Mouse (Mus musculus) spleen, adult 2 months (tissue): ENCODE measurements around the gene Slc5a1. TPM values are rescaled to one million over a fixed set of nuclear protein-coding genes. Genes with fewer than 3 reads are reported as not detected.

Source experiments
- DNase-seq, 2 experiments: peaks; one replicate each; pipeline versions ENCODE4 v3.0.0 to v3.0.0-alpha.2; 2012 to 2021; ENCODE audit warnings: low spot score in 2 of 2, low read depth in 1 of 2
- H3K27ac ChIP-seq: fragments of 200-500 bp; 2 replicates; pipeline ENCODE4 v1.5.1; 2012; ENCODE audit warnings: low read length, inconsistent platforms; ENCODE audit not compliant: insufficient read depth
- H3K27me3 ChIP-seq: fragments of 200-500 bp; 2 replicates; pipeline ENCODE4 v1.6.1; 2012; ENCODE audit warnings: mild to moderate bottlenecking, moderate library complexity, low read length, inconsistent platforms; ENCODE audit not compliant: control insufficient read depth, insufficient read depth
- H3K36me3 ChIP-seq: fragments of 200-500 bp; 2 replicates; pipeline ENCODE4 v1.6.1; 2012; ENCODE audit warnings: mild to moderate bottlenecking, low read length, inconsistent platforms; ENCODE audit not compliant: control insufficient read depth, insufficient read depth
- H3K4me1 ChIP-seq: fragments of 200-500 bp; 2 replicates; pipeline ENCODE4 v1.6.1; 2011; ENCODE audit warnings: inconsistent platforms; ENCODE audit not compliant: control insufficient read depth, insufficient read depth, insufficient read length
- H3K4me3 ChIP-seq: fragments of 200-500 bp; 2 replicates; pipeline ENCODE4 v1.5.1; 2011; ENCODE audit warnings: mild to moderate bottlenecking, inconsistent platforms; ENCODE audit not compliant: insufficient read depth, insufficient read length; ENCODE audit errors: extremely low read depth
- CTCF ChIP-seq: fragments of 200-500 bp; IDR thresholded peaks from 2 replicates; pipeline ENCODE4 v1.5.1; 2011; ENCODE audit warnings: mild to moderate bottlenecking, inconsistent platforms; ENCODE audit not compliant: insufficient read depth, insufficient read length, insufficient replicate concordance; ENCODE audit errors: extremely low read depth
- POLR2A ChIP-seq: fragments of 200-500 bp; IDR thresholded peaks from 2 replicates; pipeline ENCODE4 v1.6.1; 2011; ENCODE audit warnings: low read depth, low read length, inconsistent platforms
- WGBS: fragments of 180-500 bp; shearing (Covaris S2); methylation state at CpG from one replicate; pipeline ENCODE4 v1.1.7; 2018; 5-methylcytosine and 5-hydroxymethylcytosine counted together
- polyA plus RNA-seq: library from polyadenylated mRNA; depleted of rRNA; stranded (reverse); fragments of >200 nt; gene quantifications from 2 replicates; pipeline ENCODE4 v1.2.3, GENCODE M21; 2012; rRNA removed

Slc5a1 gene
- polyA plus RNA-seq, 1 experiment = 0.05 TPM

DNA sequence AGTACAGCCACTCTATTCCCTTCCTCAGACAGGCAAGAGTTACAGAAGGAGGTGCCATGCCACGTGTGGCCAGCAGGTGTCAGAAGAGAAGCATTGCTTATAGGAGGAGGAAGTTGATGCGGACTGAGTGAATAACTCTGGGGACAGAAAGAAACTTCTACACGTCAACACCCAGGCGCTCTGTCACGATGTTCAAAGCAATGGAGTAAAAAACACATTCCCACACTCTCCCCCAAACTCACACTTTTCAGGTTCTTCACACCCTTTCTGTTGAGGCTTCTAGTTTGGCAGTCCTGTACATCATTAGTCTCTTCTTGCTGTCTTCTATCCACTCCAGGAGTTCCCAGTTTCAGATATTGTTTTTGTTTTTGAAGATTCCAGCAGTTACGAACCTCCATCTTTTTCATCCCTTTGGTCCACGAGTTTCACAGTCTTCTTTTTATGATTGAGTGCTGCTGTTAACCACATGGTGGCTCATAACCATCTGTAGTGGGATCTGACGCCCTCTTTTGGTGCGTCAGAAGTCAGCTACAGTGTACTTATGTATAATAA lies 99.7 kb downstream of the Slc5a1 start:
- 8% methylated on average over 9 of the region's 9 CpGs for WGBS
- no peaks in the 10 kb centered on the region for H3K27me3 ChIP-seq
- no peaks in the 10 kb centered on the region for H3K36me3 ChIP-seq
- no peak for TF ChIP-seq POLR2A
- TF ChIP-seq CTCF = peak; percentile 88; the same call in 1 of the 2 replicates
- H3K27ac ChIP-seq = no peak overlapping the region
- peak; percentile 57 to 76 for DNase-seq
- H3K4me3 ChIP-seq = peak overlapping the region; percentile 22; the same call in 1 of the 2 replicates
- H3K4me1 ChIP-seq = no peaks in the 10 kb centered on the region

DNA sequence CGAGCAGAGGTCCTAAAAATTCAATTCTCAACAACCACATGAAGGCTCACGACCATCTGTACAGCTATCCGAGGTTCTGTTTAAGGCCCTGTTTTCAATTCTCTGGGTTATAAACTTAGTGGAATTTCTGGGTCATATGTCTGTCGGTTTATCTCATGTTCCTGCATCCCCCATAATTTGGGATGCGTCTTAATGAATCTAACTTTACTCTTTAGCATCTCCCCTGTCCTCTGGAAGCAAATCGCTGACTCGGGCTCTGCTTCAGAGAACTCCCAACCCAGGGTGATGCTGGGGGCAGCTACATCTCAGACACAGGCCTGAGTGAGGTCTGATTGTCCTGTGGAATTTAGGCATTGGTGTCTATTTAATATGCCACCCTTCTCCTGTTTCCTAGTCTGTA lies 100.3 kb downstream of the Slc5a1 start:
- DNase-seq = no peak
- TF ChIP-seq CTCF = no peak
- no peak for TF ChIP-seq POLR2A
- H3K36me3 ChIP-seq = no peaks in the 10 kb centered on the region
- H3K4me3 ChIP-seq = no peak overlapping the region
- H3K27me3 ChIP-seq = no peaks in the 10 kb centered on the region
- WGBS = 78% methylated on average over 7 of the region's 7 CpGs
- no peaks in the 10 kb centered on the region for H3K4me1 ChIP-seq
- no peak overlapping the region for H3K27ac ChIP-seq

DNA sequence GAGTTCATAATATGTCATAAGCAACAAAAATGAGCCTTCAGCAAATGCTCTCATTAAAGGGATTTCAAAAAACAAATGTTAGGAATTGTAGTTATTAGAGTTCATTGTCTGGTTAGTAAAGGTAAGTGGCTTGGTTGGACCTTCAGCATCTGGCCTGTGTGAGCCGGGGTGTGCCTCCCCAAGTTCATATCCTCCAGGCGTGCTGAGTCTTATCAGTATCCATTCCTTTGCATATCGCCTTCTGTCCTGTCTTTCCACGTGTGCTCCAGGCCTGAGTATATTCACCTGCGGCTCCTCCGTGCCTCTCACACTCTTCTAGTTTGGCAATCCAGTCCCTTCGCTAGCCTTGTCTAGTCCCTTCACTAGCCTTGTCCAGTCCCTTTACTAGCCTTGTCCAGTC lies 102.3 kb downstream of the Slc5a1 start:
- no peak overlapping the region for H3K4me3 ChIP-seq
- no peaks in the 10 kb centered on the region for H3K4me1 ChIP-seq
- TF ChIP-seq CTCF (no peak), POLR2A (no peak)
- no peak for DNase-seq
- H3K27me3 ChIP-seq = no peaks in the 10 kb centered on the region
- no peaks in the 10 kb centered on the region for H3K36me3 ChIP-seq
- WGBS = 83% methylated on average over 7 of the region's 7 CpGs
- no peak overlapping the region for H3K27ac ChIP-seq

DNA sequence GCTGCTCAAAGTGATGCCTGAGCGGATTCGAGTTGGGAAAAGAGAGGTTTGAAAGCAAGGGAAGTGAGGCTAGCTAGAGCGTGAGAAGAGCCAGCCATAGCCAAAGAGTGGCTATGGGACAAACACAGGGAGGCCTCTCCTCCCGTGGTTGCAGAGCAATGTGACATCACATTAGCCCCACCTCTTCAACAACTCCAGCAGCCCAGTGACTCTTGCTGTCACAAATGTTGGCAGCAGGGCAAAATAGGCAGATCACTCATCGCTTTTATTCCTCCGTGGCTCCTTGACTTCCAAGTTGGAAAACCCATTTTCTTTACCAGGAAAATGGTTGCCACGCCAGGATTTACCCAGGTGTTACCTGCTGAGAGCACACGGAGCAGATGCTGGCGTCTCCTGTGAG lies 103.1 kb downstream of the Slc5a1 start:
- DNase-seq = no peak
- H3K4me1 ChIP-seq = no peaks in the 10 kb centered on the region
- no peak overlapping the region for H3K4me3 ChIP-seq
- H3K27me3 ChIP-seq = no peaks in the 10 kb centered on the region
- 77% methylated on average over 9 of the region's 9 CpGs for WGBS
- no peak for TF ChIP-seq POLR2A
- TF ChIP-seq CTCF = no peak
- no peaks in the 10 kb centered on the region for H3K36me3 ChIP-seq
- no peak overlapping the region for H3K27ac ChIP-seq

DNA sequence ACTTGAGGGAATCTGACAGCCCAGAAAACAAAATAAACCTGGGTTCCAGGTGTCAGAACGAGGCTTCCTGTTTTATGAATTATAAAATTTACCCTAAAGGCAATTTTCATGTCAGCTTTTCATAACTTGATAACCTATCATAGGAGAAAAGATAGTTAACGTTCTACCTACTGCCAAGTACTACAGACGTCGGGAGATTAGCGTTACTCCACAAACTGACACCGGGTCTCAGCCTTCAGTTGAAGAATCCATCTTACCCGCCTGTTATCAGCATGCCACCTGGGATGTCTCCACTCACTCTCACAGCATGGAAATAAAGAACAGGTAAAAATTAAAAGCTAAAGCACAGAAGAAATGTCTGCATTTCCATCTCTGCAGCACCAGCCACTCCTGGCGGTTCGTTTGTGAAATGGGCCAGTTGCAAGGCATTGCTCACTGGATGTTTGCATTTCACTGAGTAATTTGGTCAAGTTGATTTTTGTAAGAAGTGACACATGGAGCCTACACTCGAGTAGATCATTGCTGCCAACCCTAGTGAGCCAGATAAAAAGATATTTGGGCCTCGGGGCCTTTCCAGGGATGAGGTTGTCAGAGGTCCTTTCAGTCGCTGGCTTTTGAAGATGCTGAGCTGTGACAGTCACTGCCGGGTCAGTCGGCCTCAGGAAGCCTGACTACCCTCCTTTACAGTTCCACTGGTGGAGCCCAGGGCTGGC lies 104.7 kb downstream of the Slc5a1 start:
- Histone ChIP-seq H3K27ac (no peak overlapping the region), H3K4me1 (no peaks in the 10 kb centered on the region), H3K27me3 (no peaks in the 10 kb centered on the region), H3K36me3 (no peaks in the 10 kb centered on the region), H3K4me3 (no peak overlapping the region)
- WGBS = 76% methylated on average over 14 of the region's 14 CpGs
- no peak for TF ChIP-seq CTCF
- no peak for TF ChIP-seq POLR2A
- DNase-seq = no peak

GRCm38 (mm10) chr5:33210515-33210914 lies 106.5 kb downstream of the Slc5a1 start:
- WGBS = 70% methylated on average over 3 of the region's 3 CpGs
- no peaks in the 10 kb centered on the region for H3K4me1 ChIP-seq
- TF ChIP-seq POLR2A (no peak), CTCF (no peak)
- H3K4me3 ChIP-seq = no peak overlapping the region
- H3K27ac ChIP-seq = no peak overlapping the region
- no peak for DNase-seq
- no peaks in the 10 kb centered on the region for H3K36me3 ChIP-seq
- H3K27me3 ChIP-seq = no peaks in the 10 kb centered on the region

- no peak overlapping the region for H3K27ac ChIP-seq
- no peak for DNase-seq
- no peak for TF ChIP-seq POLR2A
- no peak for TF ChIP-seq CTCF
- 86% methylated on average over 5 of the region's 5 CpGs for WGBS
- H3K4me1 ChIP-seq = no peaks in the 10 kb centered on the region
- H3K4me3 ChIP-seq = no peak overlapping the region
- no peaks in the 10 kb centered on the region for H3K27me3 ChIP-seq
- H3K36me3 ChIP-seq = no peaks in the 10 kb centered on the region
Observed at GRCm38 (mm10) chr5:33211254-33211653, 107.2 kb downstream of the Slc5a1 start.

Other genes with a start within 250 kb of the Slc5a1 start
- gene Prr14l, start 250.0 kb upstream of the Slc5a1 start, polyA plus RNA-seq = 15.1 and 23.0 TPM in 2 replicates
- 12.4 and 14.4 TPM in 2 replicates for gene Depdc5, start 240.5 kb upstream of the Slc5a1 start, polyA plus RNA-seq
- gene Ywhah, start 85.4 kb upstream of the Slc5a1 start, polyA plus RNA-seq = 95.0 and 108 TPM in 2 replicates
- gene Spon2, start 114.2 kb downstream of the Slc5a1 start, polyA plus RNA-seq = 8.9 and 11.2 TPM in 2 replicates
- gene Ctbp1, start 170.8 kb downstream of the Slc5a1 start, polyA plus RNA-seq = 346 and 410 TPM in 2 replicates
- gene Maea, start 231.3 kb downstream of the Slc5a1 start, polyA plus RNA-seq = 68.2 and 77.3 TPM in 2 replicates